Mouse (Mus musculus): Measurements from ENCODE around the gene Gba. TPM values are rescaled to one million over a fixed set of nuclear protein-coding genes. Genes with fewer than 3 reads are reported as not detected.
"Not testable (repeated sequence)": the region's sequence is repeated elsewhere in the genome, so short reads cannot be mapped to it uniquely, and the experiment has no call there.

The Gba gene
- polyA plus RNA-seq (2014; fragmentation: Nextera tagmentation; extraction: Ambion mirVana): 42.0 and 47.8 TPM in 2 replicates

GRCm38 (mm10) chr3:89202253-89203141 is at the start of gene Gba:
Gene Gba (plus strand): TSS chr3:89202928.
- no peaks in the 10 kb centered on the region for H3K27me3 ChIP-seq (ENCODE audit: control insufficient read depth, insufficient read depth, low read length)
- no peaks in the 10 kb centered on the region for H3K4me1 ChIP-seq (ENCODE audit: control insufficient read depth, insufficient read depth, low read length)
- peak within 1 kb of the TSS; percentile 60 for H3K4me2 ChIP-seq (ENCODE audit: low read length)
- peak within 1 kb of the TSS; percentile 43 for H3K4me3 ChIP-seq (replicated peaks; ENCODE audit: low read depth, low read length)
- H3K9me3 ChIP-seq (ENCODE audit: control insufficient read depth, low read length): no peaks in the 10 kb centered on the region
- H3K27ac ChIP-seq (replicated peaks; ENCODE audit: low read depth, low read length): no peak within 1 kb of the TSS
- peaks cover 27% of the 10 kb centered on the region for H3K36me3 ChIP-seq (ENCODE audit: control insufficient read depth, insufficient read depth, low read length)
- DNase-seq (peak; percentile 96), ATAC-seq (ENCODE audit: low FRiP score, low TSS enrichment) (peak; percentile 91)
- 29% methylated on average over 13 of the region's 13 CpGs for WGBS
- peak within 1 kb of the TSS; percentile 42 for H3K9ac ChIP-seq (replicated peaks; ENCODE audit: low read length)

GRCm38 (mm10) chr3:89156951-89157350 is 45.8 kb upstream of the Gba start:
- no peak overlapping the region for H3K4me2 ChIP-seq (ENCODE audit: low read length)
- H3K9ac ChIP-seq (replicated peaks; ENCODE audit: low read length): no peak overlapping the region
- H3K36me3 ChIP-seq (ENCODE audit: control insufficient read depth, insufficient read depth, low read length): peaks cover 9% of the 10 kb centered on the region; the same call in 1 of the 2 replicates
- no peak for DNase-seq
- H3K9me3 ChIP-seq (ENCODE audit: control insufficient read depth, low read length): no peaks in the 10 kb centered on the region
- no peak for ATAC-seq (ENCODE audit: low FRiP score, low TSS enrichment)
- peaks cover 18% of the 10 kb centered on the region for H3K4me1 ChIP-seq (ENCODE audit: control insufficient read depth, insufficient read depth, low read length)
- no peaks in the 10 kb centered on the region for H3K27me3 ChIP-seq (ENCODE audit: control insufficient read depth, insufficient read depth, low read length)
- H3K27ac ChIP-seq (replicated peaks; ENCODE audit: low read depth, low read length): no peak overlapping the region
- no peak overlapping the region for H3K4me3 ChIP-seq (replicated peaks; ENCODE audit: low read depth, low read length)
- 93% methylated on average over 8 of the region's 8 CpGs for WGBS

GRCm38 (mm10) chr3:89158651-89159050 is 44.1 kb upstream of the Gba start:
- H3K4me1 ChIP-seq (ENCODE audit: control insufficient read depth, insufficient read depth, low read length): peaks cover 18% of the 10 kb centered on the region
- H3K27ac ChIP-seq (replicated peaks; ENCODE audit: low read depth, low read length): 0 out of 2 replicates have a peak overlapping the region, but pooled peaks have one; percentile 50
- peak overlapping the region; percentile 81 for H3K4me3 ChIP-seq (replicated peaks; ENCODE audit: low read depth, low read length)
- no peaks in the 10 kb centered on the region for H3K9me3 ChIP-seq (ENCODE audit: control insufficient read depth, low read length)
- DNase-seq (peak; percentile 38), ATAC-seq (ENCODE audit: low FRiP score, low TSS enrichment) (no peak)
- no peaks in the 10 kb centered on the region for H3K36me3 ChIP-seq (ENCODE audit: control insufficient read depth, insufficient read depth, low read length)
- H3K27me3 ChIP-seq (ENCODE audit: control insufficient read depth, insufficient read depth, low read length): no peaks in the 10 kb centered on the region
- peak overlapping the region; percentile 89 for H3K4me2 ChIP-seq (ENCODE audit: low read length)
- 20% methylated on average over 7 of the region's 7 CpGs for WGBS
- H3K9ac ChIP-seq (replicated peaks; ENCODE audit: low read length): peak overlapping the region; percentile 74

- no peaks in the 10 kb centered on the region for H3K36me3 ChIP-seq (ENCODE audit: control insufficient read depth, insufficient read depth, low read length)
- WGBS: 2% methylated on average over 13 of the region's 13 CpGs
- 0 out of 2 replicates have a peak overlapping the region, but pooled peaks have one; percentile 50 for H3K27ac ChIP-seq (replicated peaks; ENCODE audit: low read depth, low read length)
- H3K9ac ChIP-seq (replicated peaks; ENCODE audit: low read length): peak overlapping the region; percentile 74
- H3K27me3 ChIP-seq (ENCODE audit: control insufficient read depth, insufficient read depth, low read length): no peaks in the 10 kb centered on the region
- H3K9me3 ChIP-seq (ENCODE audit: control insufficient read depth, low read length): no peaks in the 10 kb centered on the region
- H3K4me2 ChIP-seq (ENCODE audit: low read length): peak overlapping the region; percentile 89
- no peak for DNase-seq
- peak overlapping the region; percentile 81 for H3K4me3 ChIP-seq (replicated peaks; ENCODE audit: low read depth, low read length)
- ATAC-seq (ENCODE audit: low FRiP score, low TSS enrichment): peak; percentile 31; the same call in 1 of the 2 replicates
- H3K4me1 ChIP-seq (ENCODE audit: control insufficient read depth, insufficient read depth, low read length): peaks cover 20% of the 10 kb centered on the region
Observed at GRCm38 (mm10) chr3:89159211-89159610, 43.5 kb upstream of the Gba start.

- H3K9ac ChIP-seq (replicated peaks; ENCODE audit: low read length): peak within 1 kb of the TSS; percentile 74
- peaks cover 20% of the 10 kb centered on the region for H3K4me1 ChIP-seq (ENCODE audit: control insufficient read depth, insufficient read depth, low read length)
- peak within 1 kb of the TSS; percentile 81 for H3K4me3 ChIP-seq (replicated peaks; ENCODE audit: low read depth, low read length)
- DNase-seq (peak; percentile 93), ATAC-seq (ENCODE audit: low FRiP score, low TSS enrichment) (peak; percentile 87)
- no peaks in the 10 kb centered on the region for H3K36me3 ChIP-seq (ENCODE audit: control insufficient read depth, insufficient read depth, low read length)
- H3K4me2 ChIP-seq (ENCODE audit: low read length): peak within 1 kb of the TSS; percentile 89
- H3K9me3 ChIP-seq (ENCODE audit: control insufficient read depth, low read length): no peaks in the 10 kb centered on the region
- peak within 1 kb of the TSS; percentile 71 for H3K27ac ChIP-seq (replicated peaks; ENCODE audit: low read depth, low read length)
- no peaks in the 10 kb centered on the region for H3K27me3 ChIP-seq (ENCODE audit: control insufficient read depth, insufficient read depth, low read length)
- under 1% methylated on average over 61 of the region's 66 CpGs for WGBS
Observed at GRCm38 (mm10) chr3:89159616-89160344, 42.9 kb upstream of the Gba start, which contains the start of gene Hcn3. Gene Hcn3 (minus strand): TSS chr3:89160196.

GRCm38 (mm10) chr3:89161207-89161606 is 41.5 kb upstream of the Gba start:
- not testable (repeated sequence) for H3K9ac ChIP-seq (replicated peaks; ENCODE audit: low read length); H3K9me3 ChIP-seq (ENCODE audit: control insufficient read depth, low read length); H3K4me2 ChIP-seq (ENCODE audit: low read length); H3K27ac ChIP-seq (replicated peaks; ENCODE audit: low read depth, low read length); H3K27me3 ChIP-seq (ENCODE audit: control insufficient read depth, insufficient read depth, low read length); DNase-seq; H3K36me3 ChIP-seq (ENCODE audit: control insufficient read depth, insufficient read depth, low read length); H3K4me3 ChIP-seq (replicated peaks; ENCODE audit: low read depth, low read length); ATAC-seq (ENCODE audit: low FRiP score, low TSS enrichment)
- H3K4me1 ChIP-seq (ENCODE audit: control insufficient read depth, insufficient read depth, low read length): peaks cover 30% of the 10 kb centered on the region

- no peak for ATAC-seq (ENCODE audit: low FRiP score, low TSS enrichment)
- Histone ChIP-seq H3K27ac (replicated peaks; ENCODE audit: low read depth, low read length) (no peak overlapping the region), H3K36me3 (ENCODE audit: control insufficient read depth, insufficient read depth, low read length) (peaks cover 5% of the 10 kb centered on the region; the same call in 1 of the 2 replicates), H3K4me1 (ENCODE audit: control insufficient read depth, insufficient read depth, low read length) (peaks cover 30% of the 10 kb centered on the region), H3K4me2 (ENCODE audit: low read length) (no peak overlapping the region), H3K9ac (replicated peaks; ENCODE audit: low read length) (no peak overlapping the region), H3K4me3 (replicated peaks; ENCODE audit: low read depth, low read length) (no peak overlapping the region), H3K27me3 (ENCODE audit: control insufficient read depth, insufficient read depth, low read length) (no peaks in the 10 kb centered on the region), H3K9me3 (ENCODE audit: control insufficient read depth, low read length) (no peaks in the 10 kb centered on the region)
- DNase-seq: no peak
- WGBS: 84% methylated on average over 4 of the region's 4 CpGs
Observed at GRCm38 (mm10) chr3:89161786-89162185, 40.9 kb upstream of the Gba start.

GRCm38 (mm10) chr3:89163123-89163522 is 39.6 kb upstream of the Gba start:
- DNase-seq: no peak
- ATAC-seq (ENCODE audit: low FRiP score, low TSS enrichment): no peak
- no peak overlapping the region for H3K9ac ChIP-seq (replicated peaks; ENCODE audit: low read length)
- H3K4me2 ChIP-seq (ENCODE audit: low read length): no peak overlapping the region
- WGBS: 95% methylated on average over 1 of the region's 1 CpGs
- peaks cover 17% of the 10 kb centered on the region for H3K36me3 ChIP-seq (ENCODE audit: control insufficient read depth, insufficient read depth, low read length)
- H3K9me3 ChIP-seq (ENCODE audit: control insufficient read depth, low read length): no peaks in the 10 kb centered on the region
- peaks cover 23% of the 10 kb centered on the region for H3K4me1 ChIP-seq (ENCODE audit: control insufficient read depth, insufficient read depth, low read length)
- H3K27me3 ChIP-seq (ENCODE audit: control insufficient read depth, insufficient read depth, low read length): no peaks in the 10 kb centered on the region
- no peak overlapping the region for H3K27ac ChIP-seq (replicated peaks; ENCODE audit: low read depth, low read length)
- H3K4me3 ChIP-seq (replicated peaks; ENCODE audit: low read depth, low read length): no peak overlapping the region

Measured in midbrain, embryonic 14.5 days (tissue).